16 mouse cellular contexts compared by ENCODE assay signal in genomic region chr13:103052661-103053060, GRCm38 (mm10).
A peak's percentile ranks its signal among the peaks of the same experiment; 100 is the strongest.
DNase-seq lines count a peak whose midpoint lies in the region; ATAC-seq and TF ChIP-seq lines count a peak whose summit lies in the region.
"Had no signal": no experiment of that assay in that cellular context is flagged by ENCODE, and none has a peak within 500 bp of the region (broad histone marks: within the 10 kb centered on the region; RNA-seq: fewer than 3 reads in every experiment).

No protein-coding gene starts in this region.

- no peaks in the 10 kb centered on the region for H3K36me3 ChIP-seq in hindbrain, embryonic 16.5 days (ENCODE audit: control insufficient read depth, insufficient read depth, low read length)
- no peaks in the 10 kb centered on the region for H3K36me3 ChIP-seq in hindbrain, embryonic 12.5 days
- no peaks in the 10 kb centered on the region for H3K36me3 ChIP-seq in midbrain, embryonic 13.5 days
- H3K36me3 ChIP-seq in midbrain, postnatal 0 days (ENCODE audit: insufficient read depth, low read length), result no peaks in the 10 kb centered on the region
- H3K36me3 ChIP-seq: embryonic facial prominence, embryonic 10.5 days; heart, embryonic 15.5 days had no signal

- no peak overlapping the region for H3K4me3 ChIP-seq in hindbrain, embryonic 16.5 days (ENCODE audit: low read length)
- no peak overlapping the region for H3K4me3 ChIP-seq in hindbrain, embryonic 12.5 days
- H3K4me3 ChIP-seq in midbrain, embryonic 13.5 days (replicated peaks), result no peak overlapping the region
- no peak overlapping the region for H3K4me3 ChIP-seq in midbrain, postnatal 0 days (ENCODE audit: low read depth, low read length)
- H3K4me3 ChIP-seq: embryonic facial prominence, embryonic 10.5 days; heart, embryonic 15.5 days had no signal

- peak; percentile 55 for DNase-seq in heart, adult 11 months
- DNase-seq in heart, adult 9 months (ENCODE audit: low spot score in 2 of 2), result no peak
- no peak for DNase-seq in midbrain, postnatal 0 days (ENCODE audit: low spot score)
- DNase-seq in embryo, embryonic 11 days, result no peak
- DNase-seq: adrenal gland, postnatal 14 days; cerebellum, adult 9-11 months; gastrocnemius, postnatal 36 days; heart, adult 18-20 months; heart, postnatal 14 days had no signal

- no peak for TF ChIP-seq CTCF in midbrain, postnatal 0 days (IDR thresholded peaks at IDR 0.05)

- peak; percentile 38; the same call in 1 of the 2 replicates for ATAC-seq in hindbrain, embryonic 16.5 days
- ATAC-seq in hindbrain, embryonic 12.5 days (ENCODE audit: low FRiP score), result no peak
- ATAC-seq in midbrain, embryonic 13.5 days, result no peak
- no peak for ATAC-seq in midbrain, postnatal 0 days (ENCODE audit: low FRiP score)
- ATAC-seq: forebrain, embryonic 14.5 days had no signal

- no peak overlapping the region for H3K27ac ChIP-seq in hindbrain, embryonic 16.5 days (ENCODE audit: low read depth, low read length)
- no peak overlapping the region for H3K27ac ChIP-seq in hindbrain, embryonic 12.5 days
- H3K27ac ChIP-seq in midbrain, embryonic 13.5 days, result peak overlapping the region; percentile 44
- no peak overlapping the region for H3K27ac ChIP-seq in midbrain, postnatal 0 days (ENCODE audit: low read depth, low read length)
- H3K27ac ChIP-seq: embryonic facial prominence, embryonic 10.5 days; heart, embryonic 15.5 days had no signal

- H3K4me2 ChIP-seq in hindbrain, embryonic 16.5 days (ENCODE audit: low read length), result no peak overlapping the region; the same call in 1 of the 2 replicates
- H3K4me2 ChIP-seq in hindbrain, embryonic 12.5 days (replicated peaks), result no peak overlapping the region
- H3K4me2 ChIP-seq in midbrain, embryonic 13.5 days (replicated peaks), result peak overlapping the region; percentile 21; the same call in 1 of the 2 replicates
- peak overlapping the region; percentile 20 for H3K4me2 ChIP-seq in midbrain, postnatal 0 days (ENCODE audit: low read depth, low read length, poor library complexity, severe bottlenecking)
- H3K4me2 ChIP-seq: heart, embryonic 11.5 days; heart, embryonic 15.5 days had no signal

- no peaks in the 10 kb centered on the region for H3K9me3 ChIP-seq in hindbrain, embryonic 16.5 days (ENCODE audit: control insufficient read depth, low read length)
- no peaks in the 10 kb centered on the region for H3K9me3 ChIP-seq in hindbrain, embryonic 12.5 days (replicated peaks)
- no peaks in the 10 kb centered on the region for H3K9me3 ChIP-seq in midbrain, embryonic 13.5 days
- no peaks in the 10 kb centered on the region for H3K9me3 ChIP-seq in midbrain, postnatal 0 days (ENCODE audit: low read length)
- H3K9me3 ChIP-seq: embryonic facial prominence, embryonic 10.5 days; heart, embryonic 15.5 days had no signal

- H3K9ac ChIP-seq in hindbrain, embryonic 16.5 days (ENCODE audit: low read depth, low read length), result no peak overlapping the region
- no peak overlapping the region for H3K9ac ChIP-seq in hindbrain, embryonic 12.5 days
- H3K9ac ChIP-seq in midbrain, embryonic 13.5 days (replicated peaks), result no peak overlapping the region; the same call in 1 of the 2 replicates
- H3K9ac ChIP-seq in midbrain, postnatal 0 days (replicated peaks; ENCODE audit: low read length, poor library complexity, severe bottlenecking), result no peak overlapping the region
- H3K9ac ChIP-seq: heart, embryonic 15.5 days had no signal

- 39% methylated on average over 7 of the region's 7 CpGs for WGBS in hindbrain, embryonic 16.5 days
- WGBS in hindbrain, embryonic 12.5 days, result 55% methylated on average over 7 of the region's 7 CpGs
- WGBS in midbrain, embryonic 13.5 days, result 20% methylated on average over 7 of the region's 7 CpGs
- WGBS in midbrain, postnatal 0 days, result 15% methylated on average over 7 of the region's 7 CpGs

- H3K4me1 ChIP-seq in hindbrain, embryonic 16.5 days (ENCODE audit: control insufficient read depth, insufficient read depth, low read depth, low read length), result peaks cover 3% of the 10 kb centered on the region; the same call in 1 of the 2 replicates
- no peaks in the 10 kb centered on the region for H3K4me1 ChIP-seq in hindbrain, embryonic 12.5 days
- peaks cover 17% of the 10 kb centered on the region for H3K4me1 ChIP-seq in midbrain, embryonic 13.5 days (replicated peaks)
- no peaks in the 10 kb centered on the region for H3K4me1 ChIP-seq in midbrain, postnatal 0 days (ENCODE audit: insufficient read depth, low read length)
- H3K4me1 ChIP-seq: embryonic facial prominence, embryonic 10.5 days had no signal

- H3K27me3 ChIP-seq in hindbrain, embryonic 16.5 days (replicated peaks; ENCODE audit: control insufficient read depth, insufficient read depth, low read length), result no peaks in the 10 kb centered on the region
- H3K27me3 ChIP-seq in hindbrain, embryonic 12.5 days, result no peaks in the 10 kb centered on the region
- no peaks in the 10 kb centered on the region for H3K27me3 ChIP-seq in midbrain, embryonic 13.5 days
- no peaks in the 10 kb centered on the region for H3K27me3 ChIP-seq in midbrain, postnatal 0 days (ENCODE audit: insufficient read depth, low read length)
- H3K27me3 ChIP-seq: heart, embryonic 15.5 days had no signal

Comparison
In these comparisons a context has a peak if more than half of its experiments do, and no peak if none do; other contexts are left out.
1. H3K4me2 ChIP-seq: peak in midbrain, embryonic 13.5 days (single experiment) and midbrain, postnatal 0 days (single experiment); none in hindbrain, embryonic 16.5 days (single experiment) and hindbrain, embryonic 12.5 days (single experiment).